Mouse (Mus musculus): Measurements from ENCODE around the gene Cstf2t. TPM values are rescaled to one million over a fixed set of nuclear protein-coding genes. Genes with fewer than 3 reads are reported as not detected.

Gene Cstf2t
- polyA plus RNA-seq (2012; rRNA removed) (5.1 and 6.5 TPM in 2 replicates), polyA plus RNA-seq (2014; fragmentation: Nextera tagmentation; extraction: Ambion mirVana) (8.3 and 9.4 TPM in 2 replicates)

DNA sequence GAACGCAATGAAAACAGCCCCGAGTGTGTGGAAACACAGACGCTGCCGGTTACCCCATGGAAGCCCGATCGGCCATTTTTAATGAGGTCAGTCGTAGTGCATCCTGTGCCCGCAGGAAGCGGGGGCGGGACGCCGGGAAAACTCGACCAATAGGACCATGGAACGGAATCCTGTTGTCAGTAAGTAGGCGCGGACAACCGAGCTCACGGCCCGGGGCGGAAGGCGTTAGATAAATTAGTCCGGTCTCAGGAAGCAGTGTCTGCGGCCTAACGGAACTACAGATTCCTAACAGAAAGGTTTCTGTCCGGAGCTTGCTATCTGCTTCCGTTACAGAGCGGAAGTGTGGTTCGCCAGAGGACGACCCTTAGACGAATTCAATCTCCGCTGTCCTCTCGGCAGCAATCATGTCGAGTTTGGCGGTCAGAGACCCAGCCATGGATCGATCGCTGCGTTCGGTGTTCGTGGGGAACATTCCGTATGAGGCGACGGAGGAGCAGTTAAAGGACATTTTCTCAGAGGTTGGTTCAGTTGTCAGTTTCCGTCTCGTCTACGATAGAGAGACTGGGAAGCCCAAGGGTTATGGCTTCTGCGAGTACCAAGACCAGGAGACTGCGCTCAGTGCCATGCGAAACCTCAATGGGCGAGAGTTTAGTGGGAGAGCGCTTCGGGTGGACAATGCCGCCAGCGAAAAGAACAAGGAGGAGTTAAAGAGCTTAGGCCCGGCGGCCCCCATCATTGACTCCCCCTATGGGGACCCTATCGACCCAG is at the start of gene Cstf2t:
Gene Cstf2t, plus strand, starts transcription at position 176 of the 768 bp plus-strand sequence.
- ATAC-seq (ENCODE audit: insufficient read depth) = peak; percentile 100

DNA sequence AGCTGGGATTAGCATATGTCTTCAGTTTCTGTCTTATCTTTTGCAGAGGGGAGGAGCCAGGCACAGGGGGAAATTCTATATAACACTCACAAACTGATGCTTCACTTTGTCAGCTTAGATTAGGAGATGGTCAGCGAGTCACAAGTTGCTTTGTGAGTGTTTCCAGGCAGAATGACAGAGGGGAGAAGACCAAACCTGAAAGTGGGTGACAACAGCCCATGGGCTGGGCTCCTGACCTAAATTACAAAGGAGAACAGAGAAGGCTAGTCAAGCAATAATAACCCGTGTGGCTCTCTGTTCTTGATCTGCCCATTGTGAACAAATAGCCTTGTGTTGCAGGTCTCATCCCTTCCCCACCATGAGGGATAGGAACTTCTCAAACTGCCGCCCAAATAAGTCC is 43.7 kb upstream of the Cstf2t start:
- ATAC-seq (ENCODE audit: insufficient read depth) = no peak
- no peak overlapping the region for H3K9ac ChIP-seq (replicated peaks)
- no peak overlapping the region for H3K4me2 ChIP-seq (ENCODE audit: low read depth)
- H3K27ac ChIP-seq = no peak overlapping the region
- no peak overlapping the region for H3K4me3 ChIP-seq (ENCODE audit: insufficient read depth in 1 of 2, low read depth in 2 of 2, low read length in 2 of 2)
- no peak for DNase-seq (ENCODE audit: low read depth in 3 of 3, low spot score in 3 of 3)
- no peaks in the 10 kb centered on the region for H3K9me3 ChIP-seq (ENCODE audit: control insufficient read depth, low read length)
- TF ChIP-seq EP300 (IDR thresholded peaks at IDR 0.05; ENCODE audit: low read depth) = no peak
- TF ChIP-seq CTCF (IDR thresholded peaks at IDR 0.05; ENCODE audit: low read depth) = no peak
- H3K27me3 ChIP-seq (ENCODE audit: control insufficient read depth, insufficient read depth, low read length) = no peaks in the 10 kb centered on the region
- H3K4me1 ChIP-seq (replicated peaks; ENCODE audit: control insufficient read depth in 2 of 2, insufficient read depth in 2 of 2, low read length in 1 of 2) = no peaks in the 10 kb centered on the region
- no peaks in the 10 kb centered on the region for H3K36me3 ChIP-seq (replicated peaks; ENCODE audit: control insufficient read depth, insufficient read depth, low read depth)
- 44% methylated on average over 3 of the region's 3 CpGs for WGBS (ENCODE audit: insufficient replicate concordance)

More for the DNA sequence above, at the start of gene Cstf2t:
- peak; percentile 98 for DNase-seq (ENCODE audit: low read depth in 3 of 3, low spot score in 3 of 3)
- Histone ChIP-seq H3K27me3 (ENCODE audit: control insufficient read depth, insufficient read depth, low read length) (no peaks in the 10 kb centered on the region), H3K9ac (replicated peaks) (peak within 1 kb of the TSS; percentile 73), H3K9me3 (ENCODE audit: control insufficient read depth, low read length) (no peaks in the 10 kb centered on the region), H3K4me1 (replicated peaks; ENCODE audit: control insufficient read depth in 2 of 2, insufficient read depth in 2 of 2, low read length in 1 of 2) (peaks cover 6 to 9% of the 10 kb centered on the region in 2 experiments), H3K4me2 (ENCODE audit: low read depth) (peak within 1 kb of the TSS; percentile 89), H3K36me3 (replicated peaks; ENCODE audit: control insufficient read depth, insufficient read depth, low read depth) (peaks cover 6% of the 10 kb centered on the region), H3K4me3 (ENCODE audit: insufficient read depth in 1 of 2, low read depth in 2 of 2, low read length in 2 of 2) (peak within 1 kb of the TSS; percentile 89 to 99), H3K27ac (peak within 1 kb of the TSS; percentile 44)
- WGBS (ENCODE audit: insufficient replicate concordance) = 2% methylated on average over 56 of the region's 56 CpGs
- TF ChIP-seq CTCF (IDR thresholded peaks at IDR 0.05; ENCODE audit: low read depth) (no peak), EP300 (IDR thresholded peaks at IDR 0.05; ENCODE audit: low read depth) (0 out of 2 replicates have a peak, but pooled peaks have one; percentile 16)

DNA sequence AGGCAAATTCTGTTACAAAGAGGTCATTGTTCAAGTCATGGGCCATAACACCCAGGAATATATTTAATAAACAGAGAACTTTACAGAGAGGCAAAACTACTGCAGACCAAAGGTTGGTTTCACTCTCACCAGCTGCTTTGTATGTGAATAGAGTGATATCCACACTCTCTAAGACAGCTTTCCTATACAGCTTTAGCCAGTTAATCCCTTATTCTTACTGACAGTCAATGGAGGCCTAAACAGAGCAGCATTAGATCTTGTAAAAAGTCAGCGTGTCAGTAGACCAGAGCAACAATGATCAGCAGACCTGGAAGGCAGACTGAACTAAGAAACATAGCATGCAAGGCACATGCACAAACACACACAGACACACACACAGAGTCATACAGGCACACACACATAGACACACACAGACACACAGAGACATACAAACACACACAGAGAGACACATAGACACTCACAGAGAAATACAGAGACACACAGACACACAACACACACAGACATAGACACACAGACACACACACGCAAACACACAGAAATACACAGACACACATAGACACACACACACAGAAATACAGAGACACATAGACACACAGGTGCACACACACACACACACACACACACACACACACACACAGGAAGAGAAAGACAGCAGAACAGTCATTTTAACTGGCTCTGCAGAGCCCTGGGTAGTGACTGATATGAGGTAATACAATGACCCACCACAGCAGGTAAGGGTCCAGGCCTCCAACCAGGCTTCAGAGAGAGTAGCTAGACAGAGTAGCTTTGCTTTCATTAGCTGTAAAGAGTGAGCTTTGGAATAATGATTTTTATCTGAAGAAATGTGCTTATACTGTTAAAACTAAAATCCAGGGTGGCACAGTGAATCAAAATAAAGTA is 41.4 kb upstream of the Cstf2t start:
- Histone ChIP-seq H3K4me2 (ENCODE audit: low read depth) (no peak overlapping the region), H3K4me3 (ENCODE audit: insufficient read depth in 1 of 2, low read depth in 2 of 2, low read length in 2 of 2) (no peak overlapping the region), H3K27me3 (ENCODE audit: control insufficient read depth, insufficient read depth, low read length) (no peaks in the 10 kb centered on the region), H3K36me3 (replicated peaks; ENCODE audit: control insufficient read depth, insufficient read depth, low read depth) (no peaks in the 10 kb centered on the region), H3K27ac (no peak overlapping the region), H3K4me1 (replicated peaks; ENCODE audit: control insufficient read depth in 2 of 2, insufficient read depth in 2 of 2, low read length in 1 of 2) (no peaks in the 10 kb centered on the region), H3K9me3 (ENCODE audit: control insufficient read depth, low read length) (no peaks in the 10 kb centered on the region), H3K9ac (replicated peaks) (no peak overlapping the region)
- TF ChIP-seq EP300 (IDR thresholded peaks at IDR 0.05; ENCODE audit: low read depth) (no peak), CTCF (IDR thresholded peaks at IDR 0.05; ENCODE audit: low read depth) (no peak)
- DNase-seq (ENCODE audit: low read depth in 3 of 3, low spot score in 3 of 3) (no peak), ATAC-seq (ENCODE audit: insufficient read depth) (no peak)
- WGBS (ENCODE audit: insufficient replicate concordance) = 69% methylated on average over 2 of the region's 2 CpGs

DNA sequence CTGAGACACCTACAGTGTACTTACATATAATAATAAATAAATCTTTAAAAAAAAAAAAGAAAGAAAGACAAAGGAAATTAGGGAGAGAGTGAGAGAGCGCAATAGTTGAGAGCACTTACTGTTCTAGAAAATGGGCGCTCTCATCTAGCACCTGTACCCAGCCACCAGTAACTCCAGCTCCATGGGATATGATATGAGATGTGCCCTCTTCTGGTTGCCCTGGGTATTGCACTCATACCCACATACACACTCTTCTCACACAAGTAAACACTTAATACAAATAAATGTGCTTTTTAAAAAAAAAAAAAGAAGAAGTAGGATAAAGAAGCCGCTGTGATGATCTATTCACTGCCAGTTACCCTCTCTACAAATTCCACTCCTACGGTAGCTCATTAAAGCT is 36.0 kb upstream of the Cstf2t start:
- no peak overlapping the region for H3K4me2 ChIP-seq (ENCODE audit: low read depth)
- no peak overlapping the region for H3K4me3 ChIP-seq (ENCODE audit: insufficient read depth in 1 of 2, low read depth in 2 of 2, low read length in 2 of 2)
- DNase-seq (ENCODE audit: low read depth in 3 of 3, low spot score in 3 of 3) (no peak), ATAC-seq (ENCODE audit: insufficient read depth) (no peak)
- peak; percentile 58 for TF ChIP-seq CTCF (IDR thresholded peaks at IDR 0.05; ENCODE audit: low read depth)
- TF ChIP-seq EP300 (IDR thresholded peaks at IDR 0.05; ENCODE audit: low read depth) = no peak
- H3K27ac ChIP-seq = no peak overlapping the region
- H3K27me3 ChIP-seq (ENCODE audit: control insufficient read depth, insufficient read depth, low read length) = no peaks in the 10 kb centered on the region
- WGBS (ENCODE audit: insufficient replicate concordance) = 77% methylated on average over 4 of the region's 4 CpGs
- no peaks in the 10 kb centered on the region for H3K9me3 ChIP-seq (ENCODE audit: control insufficient read depth, low read length)
- H3K36me3 ChIP-seq (replicated peaks; ENCODE audit: control insufficient read depth, insufficient read depth, low read depth) = no peaks in the 10 kb centered on the region
- no peaks in the 10 kb centered on the region for H3K4me1 ChIP-seq (replicated peaks; ENCODE audit: control insufficient read depth in 2 of 2, insufficient read depth in 2 of 2, low read length in 1 of 2)
- no peak overlapping the region for H3K9ac ChIP-seq (replicated peaks)

DNA sequence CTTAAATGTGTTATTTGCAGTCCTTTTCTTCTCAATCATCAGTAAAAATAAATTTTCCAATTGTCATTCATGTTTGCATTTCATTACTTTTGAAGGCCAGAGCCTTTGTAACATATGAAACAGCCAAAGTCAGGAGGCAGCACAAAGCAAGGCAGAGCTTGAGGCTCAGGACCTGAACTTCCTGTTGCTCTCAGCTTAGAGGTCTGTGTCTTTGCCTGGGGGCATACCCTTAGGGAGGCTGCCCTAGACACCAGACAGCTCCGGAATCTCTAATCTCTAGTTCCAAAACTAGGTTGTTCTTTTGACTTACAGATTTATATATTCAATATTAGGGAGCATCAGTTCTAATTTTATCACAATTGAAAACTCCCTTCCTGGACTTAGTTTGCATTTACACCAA is 17.9 kb upstream of the Cstf2t start:
- Histone ChIP-seq H3K27me3 (ENCODE audit: control insufficient read depth, insufficient read depth, low read length) (no peaks in the 10 kb centered on the region), H3K4me3 (ENCODE audit: insufficient read depth in 1 of 2, low read depth in 2 of 2, low read length in 2 of 2) (no peak overlapping the region), H3K9ac (replicated peaks) (no peak overlapping the region), H3K27ac (no peak overlapping the region), H3K4me2 (ENCODE audit: low read depth) (no peak overlapping the region), H3K9me3 (ENCODE audit: control insufficient read depth, low read length) (no peaks in the 10 kb centered on the region), H3K4me1 (replicated peaks; ENCODE audit: control insufficient read depth in 2 of 2, insufficient read depth in 2 of 2, low read length in 1 of 2) (no peaks in the 10 kb centered on the region), H3K36me3 (replicated peaks; ENCODE audit: control insufficient read depth, insufficient read depth, low read depth) (no peaks in the 10 kb centered on the region)
- no peak for ATAC-seq (ENCODE audit: insufficient read depth)
- WGBS (ENCODE audit: insufficient replicate concordance) = 69% methylated on average over 1 of the region's 1 CpGs
- TF ChIP-seq EP300 (IDR thresholded peaks at IDR 0.05; ENCODE audit: low read depth) (no peak), CTCF (IDR thresholded peaks at IDR 0.05; ENCODE audit: low read depth) (no peak)
- DNase-seq (ENCODE audit: low read depth in 3 of 3, low spot score in 3 of 3) = no peak
